Mouse (Mus musculus) lung, embryonic 15.5 days (tissue): ENCODE data around the gene Klf12. TPM values are rescaled to one million over a fixed set of nuclear protein-coding genes. Genes with fewer than 3 reads are reported as not detected.

Source experiments
- ATAC-seq: fragments of 200-750 bp; cut with Nextera tagmentation; 2 replicates; pipeline ENCODE4 v1.8.0; 2017; ENCODE audit warnings: moderate number of reproducible peaks, borderline replicate concordance; ENCODE audit not compliant: low FRiP score, low TSS enrichment; ENCODE audit errors: extremely low read depth
- H3K27ac ChIP-seq: fragments of 300-500 bp; sonication (generic); 2 replicates; pipeline ENCODE4 v1.5.1; 2015; ENCODE audit warnings: moderate library complexity, mild to moderate bottlenecking, inconsistent platforms
- H3K27me3 ChIP-seq: fragments of 300-500 bp; sonication (generic); 2 replicates; pipeline ENCODE4 v1.6.1; 2015; ENCODE audit warnings: inconsistent platforms
- H3K36me3 ChIP-seq: fragments of 300-500 bp; sonication (generic); 2 replicates; pipeline ENCODE4 v1.6.1; 2015; ENCODE audit warnings: inconsistent platforms
- H3K4me1 ChIP-seq: fragments of 300-500 bp; sonication (generic); 2 replicates; pipeline ENCODE4 v1.6.1; 2015; ENCODE audit warnings: inconsistent platforms
- H3K4me2 ChIP-seq: fragments of 300-500 bp; sonication (generic); 2 replicates; pipeline ENCODE4 v1.6.1; 2015; ENCODE audit warnings: inconsistent platforms, mild to moderate bottlenecking, moderate library complexity
- H3K4me3 ChIP-seq: fragments of 300-500 bp; sonication (generic); 2 replicates; pipeline ENCODE4 v1.5.1; 2015; ENCODE audit warnings: mild to moderate bottlenecking, inconsistent platforms
- H3K9ac ChIP-seq: fragments of 300-500 bp; sonication (generic); 2 replicates; pipeline ENCODE4 v1.6.1; 2015; ENCODE audit warnings: inconsistent platforms
- H3K9me3 ChIP-seq: fragments of 300-500 bp; sonication (generic); 2 replicates; pipeline ENCODE4 v1.6.1; 2016; ENCODE audit warnings: inconsistent platforms
- WGBS: fragments of 180-500 bp; shearing (Covaris S2); methylation state at CpG from one replicate; pipeline ENCODE4 v1.1.7; 2015; 5-methylcytosine and 5-hydroxymethylcytosine counted together
- polyA plus RNA-seq: library from polyadenylated mRNA; unstranded; fragments of >200 nt; fragmentation: Nextera tagmentation; extraction: Ambion mirVana; gene quantifications from 2 replicates; pipeline ENCODE4 v1.2.1, GENCODE M21; 2015

Gene Klf12
- polyA plus RNA-seq, 1 experiment from 2014 or later: 11.6 TPM

DNA sequence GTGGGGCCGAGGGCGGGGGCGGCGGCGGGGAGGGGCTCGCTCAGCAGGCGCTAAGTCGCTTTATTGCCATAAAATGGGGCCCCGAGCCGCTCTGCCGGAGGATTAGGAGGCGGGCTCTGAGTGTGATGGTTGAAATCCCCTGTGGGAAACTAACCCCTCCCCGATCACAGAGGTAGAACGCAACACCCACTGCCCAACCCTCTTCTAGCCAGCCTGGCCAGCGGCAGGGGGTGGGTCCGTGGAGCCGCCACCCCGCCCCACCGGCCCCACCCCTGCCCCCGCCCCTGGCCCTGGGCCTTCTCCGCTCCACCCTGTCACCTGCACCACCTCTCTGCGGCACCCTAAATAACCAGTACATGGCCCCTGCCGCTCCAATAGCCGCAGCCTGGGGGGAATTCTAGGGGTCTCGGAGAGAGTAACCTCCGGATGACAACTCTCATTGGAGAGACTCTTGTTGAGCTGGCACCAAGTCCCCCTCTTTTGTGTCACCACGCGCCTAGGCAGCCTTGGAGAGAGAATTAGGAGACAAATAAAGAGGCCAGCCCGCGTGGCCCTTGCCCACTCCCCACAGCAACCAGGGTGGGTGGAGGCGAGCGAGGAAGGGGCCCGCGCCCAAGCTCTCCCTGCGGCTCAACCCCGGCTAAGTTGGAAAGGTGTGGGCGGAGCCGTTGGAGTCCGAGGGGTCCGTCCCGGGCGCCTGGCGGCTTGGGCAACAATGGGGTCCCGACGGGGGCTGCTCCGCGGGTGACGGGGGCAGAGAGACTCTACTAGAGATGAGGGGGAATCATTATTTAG is 579 bp upstream of the Klf12 start:
- Histone ChIP-seq H3K27me3 (no peaks in the 10 kb centered on the region), H3K36me3 (no peaks in the 10 kb centered on the region), H3K9ac (peak overlapping the region; percentile 61), H3K4me2 (peak overlapping the region; percentile 97), H3K4me1 (peaks cover 24% of the 10 kb centered on the region), H3K9me3 (no peaks in the 10 kb centered on the region), H3K4me3 (peak overlapping the region; percentile 73), H3K27ac (peak overlapping the region; percentile 97)
- under 1% methylated on average over 47 of the region's 48 CpGs for WGBS
- ATAC-seq: peak; percentile 91

DNA sequence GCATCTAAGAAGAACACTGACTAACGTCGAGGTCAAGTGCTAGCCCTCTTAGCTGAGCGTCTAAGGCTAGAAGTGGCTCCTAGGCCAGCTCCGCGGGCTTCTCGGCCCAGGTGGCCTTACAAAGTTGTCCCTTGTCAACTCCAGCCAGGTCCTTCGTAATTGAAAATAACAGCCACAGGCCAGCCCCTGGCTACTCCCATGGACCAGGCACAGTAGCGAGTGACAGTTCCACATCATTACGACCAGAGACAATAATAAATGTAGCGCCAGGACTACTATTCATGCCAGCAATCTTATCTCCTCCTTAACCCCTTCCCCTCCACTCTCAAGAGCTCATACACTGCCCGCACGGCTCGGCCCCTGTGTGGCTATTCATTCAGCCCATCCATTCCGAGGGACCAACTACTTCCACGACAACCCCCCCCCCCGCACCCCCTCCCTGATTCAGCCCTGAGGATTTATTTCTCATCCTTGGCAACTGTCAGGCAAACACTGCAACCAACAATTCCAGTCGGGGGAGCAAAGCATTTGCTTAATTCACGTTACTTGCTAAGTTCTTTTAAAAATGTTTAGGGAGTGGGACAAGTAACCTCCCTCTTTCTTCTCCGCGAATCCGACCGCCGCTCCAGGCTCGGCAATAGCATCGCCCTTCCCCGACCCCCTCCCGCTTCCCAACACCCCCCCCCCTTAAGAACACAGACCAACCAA is 914 bp downstream of the Klf12 start:
- ATAC-seq: 0 out of 2 replicates have a peak, but pooled peaks have one; percentile 4
- H3K27me3 ChIP-seq: no peaks in the 10 kb centered on the region
- H3K9me3 ChIP-seq: no peaks in the 10 kb centered on the region
- peak overlapping the region; percentile 73 for H3K4me3 ChIP-seq
- peak overlapping the region; percentile 97 for H3K27ac ChIP-seq
- no peaks in the 10 kb centered on the region for H3K36me3 ChIP-seq
- peak overlapping the region; percentile 97 for H3K4me2 ChIP-seq
- peak overlapping the region; percentile 61 for H3K9ac ChIP-seq
- H3K4me1 ChIP-seq: peaks cover 24% of the 10 kb centered on the region
- under 1% methylated on average over 27 of the region's 27 CpGs for WGBS

DNA sequence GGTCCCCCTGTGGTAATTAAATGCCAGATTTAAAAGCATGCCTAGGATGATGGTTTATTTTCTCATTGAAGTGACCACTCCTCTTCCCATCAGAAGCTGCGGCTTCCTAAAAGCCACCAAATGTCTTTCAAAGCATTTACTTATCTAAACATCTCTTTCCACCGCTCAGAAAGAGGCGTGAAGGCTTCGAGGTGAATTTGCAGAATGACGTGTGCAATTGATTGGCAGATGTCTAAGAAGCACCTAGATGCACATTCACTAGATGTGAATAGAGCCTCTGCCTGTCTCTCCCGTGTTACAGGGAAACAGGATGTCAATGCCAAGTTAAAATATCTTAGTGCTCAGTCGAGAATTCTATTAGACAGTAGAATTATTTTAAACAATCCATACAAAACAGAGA is 1.8 kb downstream of the Klf12 start:
- H3K4me1 ChIP-seq: peaks cover 24% of the 10 kb centered on the region
- 5% methylated on average over 7 of the region's 7 CpGs for WGBS
- no peaks in the 10 kb centered on the region for H3K27me3 ChIP-seq
- no peak overlapping the region; the same call in 1 of the 2 replicates for H3K27ac ChIP-seq
- peak overlapping the region; percentile 97 for H3K4me2 ChIP-seq
- no peak overlapping the region for H3K9ac ChIP-seq
- H3K4me3 ChIP-seq: peak overlapping the region; percentile 73
- no peaks in the 10 kb centered on the region for H3K36me3 ChIP-seq
- H3K9me3 ChIP-seq: no peaks in the 10 kb centered on the region
- ATAC-seq: no peak

DNA sequence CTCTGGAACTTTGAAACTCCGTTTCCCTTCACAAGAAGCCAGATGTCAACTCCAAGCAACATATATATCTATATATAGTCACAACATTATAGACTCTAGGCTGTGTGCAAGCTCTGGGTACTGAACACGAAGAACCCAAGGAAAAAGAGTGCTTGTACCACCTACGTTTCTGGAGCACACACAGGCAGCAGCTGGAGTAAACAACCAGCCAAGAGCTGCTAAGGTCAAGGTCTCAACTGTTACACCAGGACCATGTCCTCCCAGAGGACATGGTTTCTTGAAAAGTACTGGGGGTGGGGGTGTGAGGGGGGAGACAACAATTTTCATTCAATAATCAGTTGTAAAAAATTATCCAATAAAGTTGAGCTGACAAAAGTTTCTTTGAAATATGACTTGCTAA is 2.7 kb downstream of the Klf12 start:
- no peak overlapping the region for H3K27ac ChIP-seq
- H3K4me1 ChIP-seq: peaks cover 16% of the 10 kb centered on the region
- no peaks in the 10 kb centered on the region for H3K27me3 ChIP-seq
- H3K36me3 ChIP-seq: no peaks in the 10 kb centered on the region
- no peak overlapping the region for H3K9ac ChIP-seq
- WGBS: 23% methylated on average over 3 of the region's 3 CpGs
- H3K9me3 ChIP-seq: no peaks in the 10 kb centered on the region
- H3K4me2 ChIP-seq: no peak overlapping the region
- ATAC-seq: no peak
- no peak overlapping the region for H3K4me3 ChIP-seq

DNA sequence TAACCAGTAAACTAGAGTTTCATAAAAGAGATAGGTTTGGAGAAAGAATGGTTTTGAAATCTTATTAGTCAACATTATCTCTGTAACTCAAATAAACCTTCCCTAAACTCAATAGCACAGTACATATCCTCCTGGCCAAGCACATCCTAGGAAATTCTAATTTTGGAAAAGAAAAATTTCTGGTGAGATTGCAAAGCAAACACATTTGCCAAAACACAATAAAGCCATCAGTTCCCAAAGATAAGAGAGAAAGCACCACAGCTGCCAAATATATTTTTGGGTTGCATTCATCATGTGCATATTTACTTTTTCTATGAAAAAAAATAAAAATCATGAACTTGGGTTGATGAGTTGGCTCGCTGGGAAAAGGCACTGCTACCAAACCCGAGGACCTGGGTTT is 10.3 kb downstream of the Klf12 start:
- Histone ChIP-seq H3K4me2 (no peak overlapping the region), H3K36me3 (no peaks in the 10 kb centered on the region), H3K9ac (no peak overlapping the region), H3K4me1 (no peaks in the 10 kb centered on the region), H3K9me3 (no peaks in the 10 kb centered on the region), H3K27me3 (no peaks in the 10 kb centered on the region), H3K27ac (no peak overlapping the region), H3K4me3 (no peak overlapping the region)
- ATAC-seq: no peak
- 68% methylated on average over 2 of the region's 2 CpGs for WGBS

DNA sequence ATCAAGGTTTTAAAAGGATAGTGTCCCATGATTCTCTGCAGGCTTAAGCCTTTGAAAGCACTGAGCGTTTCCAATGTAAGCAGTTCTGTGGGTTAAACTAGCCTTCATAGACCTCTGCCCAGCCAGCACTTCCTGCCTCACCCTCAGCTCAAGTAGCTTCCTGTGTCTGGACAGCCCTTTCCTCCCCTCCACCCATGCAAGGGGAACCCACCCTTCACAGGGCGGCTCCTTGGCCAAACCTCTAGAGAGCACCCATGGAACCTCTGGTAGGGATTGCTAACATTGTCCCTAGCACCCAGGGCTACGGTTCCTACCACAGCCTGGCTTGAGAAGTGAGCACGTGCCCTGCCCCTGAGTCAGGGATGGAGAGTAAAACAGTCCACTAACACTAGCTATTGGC is 23.9 kb downstream of the Klf12 start:
- WGBS: 62% methylated on average over 4 of the region's 4 CpGs
- no peak for ATAC-seq
- Histone ChIP-seq H3K4me1 (peaks cover 3% of the 10 kb centered on the region; the same call in 1 of the 2 replicates), H3K27ac (no peak overlapping the region), H3K27me3 (no peaks in the 10 kb centered on the region), H3K9ac (no peak overlapping the region), H3K9me3 (no peaks in the 10 kb centered on the region), H3K4me2 (no peak overlapping the region), H3K36me3 (no peaks in the 10 kb centered on the region), H3K4me3 (no peak overlapping the region)

DNA sequence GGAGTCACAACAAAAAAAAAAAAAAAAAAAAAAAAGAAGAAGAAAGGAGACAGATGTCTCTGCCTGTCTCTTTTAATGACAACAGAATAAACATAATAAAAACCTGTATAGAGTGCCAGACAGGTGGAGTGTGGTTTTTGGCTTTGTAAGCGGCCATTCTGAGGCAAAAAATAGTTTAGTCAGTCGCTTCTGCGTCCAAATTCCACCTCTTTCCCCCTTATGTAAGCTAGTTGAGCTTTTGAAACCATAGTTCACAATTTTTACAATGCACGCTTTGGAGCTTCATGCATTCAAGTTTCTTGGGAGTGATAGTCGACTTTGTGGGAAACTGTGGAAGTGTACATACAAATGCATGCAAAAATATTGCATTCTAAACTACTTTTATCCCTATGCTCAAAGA is 41.4 kb downstream of the Klf12 start:
- Histone ChIP-seq H3K9ac (no peak overlapping the region), H3K27me3 (no peaks in the 10 kb centered on the region), H3K4me3 (no peak overlapping the region), H3K4me2 (no peak overlapping the region), H3K4me1 (no peaks in the 10 kb centered on the region), H3K9me3 (no peaks in the 10 kb centered on the region), H3K27ac (no peak overlapping the region), H3K36me3 (no peaks in the 10 kb centered on the region)
- no peak for ATAC-seq
- 85% methylated on average over 5 of the region's 5 CpGs for WGBS

DNA sequence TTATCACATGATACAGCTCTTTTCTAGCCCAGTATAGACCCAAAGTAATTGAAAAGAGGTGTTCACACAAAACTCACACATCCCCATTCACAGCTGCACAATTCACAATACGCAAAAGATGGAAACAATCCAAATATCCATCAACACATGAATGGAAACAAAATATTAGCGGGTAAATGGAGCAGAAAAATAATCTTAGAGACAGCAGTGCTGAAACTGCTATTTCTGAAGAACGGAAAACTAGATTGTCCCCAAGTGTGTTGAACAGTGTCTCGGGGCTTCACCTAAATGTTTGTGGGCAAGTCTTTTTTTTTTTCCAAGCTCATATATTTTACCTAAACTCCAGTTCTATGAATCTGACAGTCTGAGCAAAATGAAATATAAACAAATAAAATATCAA is 44.6 kb downstream of the Klf12 start:
- no peak overlapping the region for H3K27ac ChIP-seq
- WGBS: 65% methylated on average over 4 of the region's 4 CpGs
- H3K27me3 ChIP-seq: no peaks in the 10 kb centered on the region
- no peak overlapping the region for H3K4me2 ChIP-seq
- no peaks in the 10 kb centered on the region for H3K9me3 ChIP-seq
- H3K36me3 ChIP-seq: no peaks in the 10 kb centered on the region
- peaks cover 11% of the 10 kb centered on the region for H3K4me1 ChIP-seq
- H3K4me3 ChIP-seq: no peak overlapping the region
- H3K9ac ChIP-seq: no peak overlapping the region
- no peak for ATAC-seq

DNA sequence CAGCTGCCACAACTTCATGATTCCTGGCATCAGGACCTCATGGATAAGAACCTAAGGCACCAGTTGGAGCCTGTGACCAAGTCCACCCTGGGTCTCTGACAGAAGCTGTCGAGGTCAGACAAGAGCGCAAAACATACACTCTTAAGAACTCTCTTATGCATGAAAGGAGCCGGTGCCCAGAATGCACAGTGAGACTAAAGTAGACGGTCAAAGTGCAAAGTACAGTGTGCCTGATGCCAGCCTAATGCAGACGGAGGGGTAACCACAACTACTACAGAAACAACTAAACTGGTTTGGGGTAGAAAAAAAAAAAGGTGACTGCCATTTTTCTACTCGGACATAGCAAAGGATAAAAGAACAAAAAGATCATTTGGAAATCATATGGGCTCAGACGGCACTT is 47.7 kb downstream of the Klf12 start:
- Histone ChIP-seq H3K4me2 (no peak overlapping the region), H3K9me3 (no peaks in the 10 kb centered on the region), H3K27me3 (no peaks in the 10 kb centered on the region), H3K27ac (no peak overlapping the region), H3K4me3 (no peak overlapping the region), H3K9ac (no peak overlapping the region), H3K4me1 (peaks cover 30% of the 10 kb centered on the region), H3K36me3 (no peaks in the 10 kb centered on the region)
- no peak for ATAC-seq
- 66% methylated on average over 7 of the region's 7 CpGs for WGBS

DNA sequence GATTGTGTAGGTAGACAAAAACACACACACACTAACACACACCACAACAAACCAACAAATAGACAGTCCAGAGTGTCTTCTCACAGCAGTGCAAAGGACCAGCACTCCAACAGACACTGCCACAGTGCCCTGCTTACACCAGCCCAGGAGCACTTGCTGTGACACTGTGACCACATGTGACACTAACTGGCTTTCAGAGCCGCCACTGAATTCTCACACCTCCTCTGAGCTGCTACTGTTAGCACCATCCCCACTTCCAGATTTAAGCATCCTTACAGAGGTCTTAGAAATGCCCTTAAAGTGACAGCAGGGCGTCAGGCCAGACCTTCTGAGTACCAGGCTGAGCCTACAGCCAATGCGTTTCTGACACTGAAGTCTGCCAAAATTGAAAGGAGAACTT is 48.7 kb downstream of the Klf12 start:
- H3K9ac ChIP-seq: no peak overlapping the region
- H3K27me3 ChIP-seq: no peaks in the 10 kb centered on the region
- WGBS: 32% methylated on average over 3 of the region's 3 CpGs
- H3K9me3 ChIP-seq: no peaks in the 10 kb centered on the region
- no peak overlapping the region for H3K27ac ChIP-seq
- no peaks in the 10 kb centered on the region for H3K36me3 ChIP-seq
- H3K4me2 ChIP-seq: no peak overlapping the region
- H3K4me1 ChIP-seq: peaks cover 34% of the 10 kb centered on the region
- H3K4me3 ChIP-seq: no peak overlapping the region
- ATAC-seq: no peak

DNA sequence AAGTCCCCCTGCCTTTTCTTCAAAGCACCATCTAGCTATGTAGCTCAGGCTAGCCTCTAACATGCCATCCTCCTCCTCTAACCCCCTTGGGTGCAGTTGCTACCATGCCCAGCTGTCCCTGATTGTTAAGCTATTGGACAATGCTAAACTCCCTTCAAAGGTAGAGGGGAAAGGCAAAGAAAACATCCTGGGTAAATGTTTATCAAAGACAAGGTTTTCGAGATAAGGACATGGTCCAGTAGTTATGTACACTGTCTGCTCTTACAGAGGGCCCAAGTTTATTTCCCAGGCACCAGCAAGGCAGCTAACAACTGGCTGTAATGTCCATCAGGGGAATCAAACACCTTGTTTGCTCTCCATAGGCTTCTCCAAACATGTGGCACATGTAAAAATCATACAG is 53.1 kb downstream of the Klf12 start:
- 35% methylated on average over 1 of the region's 1 CpGs for WGBS
- Histone ChIP-seq H3K27ac (no peak overlapping the region), H3K9me3 (no peaks in the 10 kb centered on the region), H3K27me3 (no peaks in the 10 kb centered on the region), H3K9ac (no peak overlapping the region), H3K4me1 (peaks cover 29% of the 10 kb centered on the region), H3K36me3 (no peaks in the 10 kb centered on the region), H3K4me3 (no peak overlapping the region), H3K4me2 (no peak overlapping the region)
- no peak for ATAC-seq

DNA sequence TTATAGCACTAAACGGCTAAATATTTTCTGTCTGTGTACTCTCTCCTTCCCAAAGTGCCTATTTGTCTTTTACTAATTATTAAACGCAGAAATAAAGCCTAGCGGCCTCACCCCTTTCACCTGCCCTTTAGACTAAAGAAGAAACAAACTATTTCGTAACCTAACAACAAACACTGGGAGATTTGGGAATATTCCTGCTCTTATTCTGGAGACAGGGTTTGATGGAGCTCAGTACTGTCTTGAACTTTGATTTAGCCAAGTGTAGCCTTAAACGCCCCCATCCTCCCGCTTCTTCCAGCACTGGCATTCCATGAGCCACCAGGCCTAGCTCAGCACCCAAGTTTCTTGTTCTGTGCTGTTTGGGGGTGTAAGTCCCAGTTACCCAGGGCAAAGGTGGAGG is 56.4 kb downstream of the Klf12 start:
- Histone ChIP-seq H3K4me2 (no peak overlapping the region), H3K4me1 (peaks cover 13% of the 10 kb centered on the region; the same call in 1 of the 2 replicates), H3K9ac (no peak overlapping the region), H3K27me3 (no peaks in the 10 kb centered on the region), H3K36me3 (no peaks in the 10 kb centered on the region), H3K27ac (no peak overlapping the region), H3K4me3 (no peak overlapping the region), H3K9me3 (no peaks in the 10 kb centered on the region)
- ATAC-seq: no peak
- WGBS: 87% methylated on average over 6 of the region's 6 CpGs
